Mouse (Mus musculus): Measurements from ENCODE around the gene Lamb1. TPM values are rescaled to one million over a fixed set of nuclear protein-coding genes. Genes with fewer than 3 reads are reported as not detected.

Lamb1 gene
- polyA plus RNA-seq, 1 experiment from 2014 or later, result 24.4 TPM

GRCm38 (mm10) chr12:31377241-31377640, 112.2 kb downstream of the Lamb1 start:
- Histone ChIP-seq H3K4me2 (ENCODE audit: low read depth, low read length, severe bottlenecking) (no peak overlapping the region), H3K4me3 (ENCODE audit: low read depth, low read length) (no peak overlapping the region), H3K4me1 (replicated peaks; ENCODE audit: control insufficient read depth, insufficient read depth, low read length) (no peaks in the 10 kb centered on the region), H3K36me3 (ENCODE audit: control insufficient read depth, insufficient read depth, low read length) (no peaks in the 10 kb centered on the region), H3K9me3 (ENCODE audit: control insufficient read depth, low read length) (no peaks in the 10 kb centered on the region), H3K27me3 (ENCODE audit: control insufficient read depth, insufficient read depth, low read length) (no peaks in the 10 kb centered on the region), H3K9ac (ENCODE audit: low read length) (no peak overlapping the region), H3K27ac (ENCODE audit: low read depth, low read length) (no peak overlapping the region)
- WGBS, result 85% methylated on average over 11 of the region's 11 CpGs
- no peak for ATAC-seq (replicated peaks; ENCODE audit: low FRiP score)
- no peak for DNase-seq (ENCODE audit: low spot score)

Other genes with a start within 250 kb of the Lamb1 start
- 0.13 and 0.23 TPM in 2 replicates for gene Fam110c, start 191.4 kb upstream of the Lamb1 start, polyA plus RNA-seq (2014; fragmentation: Nextera tagmentation; extraction: Ambion mirVana)
- not detected in 2 replicates for gene Gm6993, start 24.5 kb upstream of the Lamb1 start, polyA plus RNA-seq (2014; fragmentation: Nextera tagmentation; extraction: Ambion mirVana)
- gene Dld, start 86.2 kb downstream of the Lamb1 start, polyA plus RNA-seq (2014; fragmentation: Nextera tagmentation; extraction: Ambion mirVana), result 133 and 142 TPM in 2 replicates
- gene Slc26a3, start 125.6 kb downstream of the Lamb1 start, polyA plus RNA-seq (2014; fragmentation: Nextera tagmentation; extraction: Ambion mirVana), result not detected in 2 replicates
- gene Cbll1, start 234.4 kb downstream of the Lamb1 start, polyA plus RNA-seq (2014; fragmentation: Nextera tagmentation; extraction: Ambion mirVana), result 26.5 and 27.9 TPM in 2 replicates

Data from forebrain, embryonic 11.5 days (tissue).